Mouse (Mus musculus): ENCODE measurements around the gene Gm13279. TPM values are rescaled to one million over a fixed set of nuclear protein-coding genes. Genes with fewer than 3 reads are reported as not detected.
"Not testable (repeated sequence)": the region's sequence is repeated elsewhere in the genome, so short reads cannot be mapped to it uniquely, and the experiment has no call there.

Gene Gm13279
- not detected in 2 replicates for total RNA-seq (2017)

DNA sequence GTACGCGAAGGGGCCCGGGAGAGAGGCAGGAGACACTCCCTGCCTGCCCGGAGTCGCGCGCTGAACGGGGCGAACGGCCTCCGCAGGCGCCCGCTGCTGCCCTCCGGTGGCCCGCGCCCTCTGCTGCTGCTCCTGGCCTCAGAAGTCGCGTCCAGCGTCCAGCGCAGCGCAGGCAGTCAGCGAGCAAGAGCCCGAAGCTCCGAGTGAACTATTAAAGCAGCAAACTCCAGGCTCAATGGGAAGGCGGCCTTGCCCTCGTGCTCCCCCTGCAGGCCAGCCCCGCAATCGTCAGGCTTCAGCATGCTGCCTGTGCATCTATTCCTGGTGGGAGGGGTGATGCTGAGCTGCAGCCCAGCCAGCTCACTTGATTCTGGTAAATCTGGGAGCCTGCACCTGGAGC, at the start of gene Gm13279:
Gm13279 (plus strand) TSS at position 301 of the 400 bp plus-strand sequence.
- not testable (repeated sequence) for ATAC-seq (replicated peaks in 1 of 2; ENCODE audit: insufficient read depth in 1 of 2, low FRiP score in 2 of 2, low TSS enrichment in 1 of 2, low read depth in 1 of 2, poor library complexity in 2 of 2, severe bottlenecking in 2 of 2)

DNA sequence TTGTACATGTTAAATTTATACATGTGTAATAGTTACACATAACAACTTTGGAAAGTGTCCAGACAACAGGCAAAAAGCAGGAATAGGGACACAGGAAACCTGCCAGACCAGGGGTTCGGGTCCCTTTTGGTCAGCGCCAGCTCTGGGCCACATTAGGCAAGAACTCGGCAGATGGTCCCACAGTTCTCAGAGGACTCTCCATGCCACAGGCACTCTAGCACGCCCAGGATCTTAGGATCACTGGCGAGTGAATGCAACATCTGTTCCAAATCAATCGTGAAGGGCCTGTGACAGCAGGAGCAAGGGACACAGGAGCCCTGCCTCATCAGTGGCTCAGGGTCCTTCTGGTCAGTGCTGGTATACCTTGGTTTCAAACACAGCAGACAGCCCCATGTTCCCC, 47.3 kb upstream of the Gm13279 start:
- no peak for ATAC-seq (replicated peaks in 1 of 2; ENCODE audit: insufficient read depth in 1 of 2, low FRiP score in 2 of 2, low TSS enrichment in 1 of 2, low read depth in 1 of 2, poor library complexity in 2 of 2, severe bottlenecking in 2 of 2)

DNA sequence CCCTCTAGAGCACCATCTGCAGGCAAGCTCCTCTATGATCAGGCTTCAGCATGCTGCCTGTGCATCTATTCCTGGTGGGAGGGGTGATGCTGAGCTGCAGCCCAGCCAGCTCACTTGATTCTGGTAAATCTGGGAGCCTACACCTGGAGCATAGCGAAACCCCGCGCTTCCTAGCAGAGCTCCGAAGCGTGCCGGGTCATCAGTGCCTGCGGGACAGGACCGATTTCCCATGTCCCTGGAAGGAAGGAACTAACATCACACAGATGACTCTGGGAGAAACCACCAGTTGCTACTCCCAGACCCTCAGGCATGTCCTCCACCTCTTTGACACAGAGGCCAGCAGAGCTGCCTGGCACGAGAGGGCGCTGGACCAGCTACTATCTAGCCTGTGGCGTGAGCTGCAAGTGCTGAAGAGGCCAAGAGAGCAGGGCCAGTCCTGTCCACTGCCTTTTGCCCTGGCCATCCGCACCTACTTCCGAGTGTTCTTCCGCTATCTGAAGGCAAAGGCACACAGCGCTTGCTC, 42.3 kb upstream of the Gm13279 start, which contains the start of gene Gm13271:
Gm13271 (plus strand) TSS at position 51 of the 523 bp plus-strand sequence.
- ATAC-seq (replicated peaks in 1 of 2; ENCODE audit: insufficient read depth in 1 of 2, low FRiP score in 2 of 2, low TSS enrichment in 1 of 2, low read depth in 1 of 2, poor library complexity in 2 of 2, severe bottlenecking in 2 of 2), result not testable (repeated sequence)

DNA sequence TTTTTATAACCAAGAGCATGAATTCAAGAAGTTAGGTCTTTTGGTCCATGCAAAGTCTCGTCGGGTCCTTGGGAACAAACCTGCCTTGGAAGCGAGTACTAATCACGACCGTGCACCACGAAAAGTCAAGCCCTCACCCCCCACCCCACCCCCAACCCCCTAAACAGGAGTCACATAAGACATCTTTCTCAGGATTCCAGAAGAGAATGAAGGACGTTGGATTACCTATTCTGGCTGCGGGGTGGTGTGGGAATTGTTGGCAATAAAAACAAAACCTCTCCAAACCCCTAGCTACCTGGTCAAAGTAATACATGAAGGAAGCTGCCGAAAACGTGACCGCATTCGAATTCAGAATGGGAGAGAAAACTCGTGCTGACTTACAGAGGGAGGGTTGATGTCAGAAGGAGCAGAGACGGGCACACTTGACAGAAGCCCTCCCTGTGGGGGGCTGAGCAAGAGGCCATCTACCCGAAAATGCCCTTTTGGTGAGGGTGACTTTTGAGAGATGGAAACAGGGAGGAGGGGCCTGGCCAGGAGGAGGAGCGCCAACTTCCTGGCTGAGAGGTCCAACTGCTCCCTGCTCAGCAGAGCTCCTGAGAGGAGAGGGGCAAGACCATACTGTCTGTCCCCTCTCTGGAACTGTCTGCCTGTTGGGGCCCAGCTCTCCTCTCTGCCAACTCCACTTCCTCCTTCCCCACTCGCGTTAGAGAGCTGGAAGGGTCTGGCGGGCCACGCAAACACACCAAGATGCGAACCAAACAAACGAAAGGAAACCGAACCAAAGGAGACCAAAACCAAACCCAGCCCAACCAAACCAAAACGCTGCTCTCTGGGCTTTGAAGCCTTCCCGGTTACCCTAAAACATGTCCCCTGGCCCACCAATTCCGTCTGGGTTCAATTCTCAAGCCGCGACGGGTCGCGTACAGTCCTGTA, 40.4 kb upstream of the Gm13279 start:
- ATAC-seq (replicated peaks in 1 of 2; ENCODE audit: insufficient read depth in 1 of 2, low FRiP score in 2 of 2, low TSS enrichment in 1 of 2, low read depth in 1 of 2, poor library complexity in 2 of 2, severe bottlenecking in 2 of 2), result not testable (repeated sequence)

DNA sequence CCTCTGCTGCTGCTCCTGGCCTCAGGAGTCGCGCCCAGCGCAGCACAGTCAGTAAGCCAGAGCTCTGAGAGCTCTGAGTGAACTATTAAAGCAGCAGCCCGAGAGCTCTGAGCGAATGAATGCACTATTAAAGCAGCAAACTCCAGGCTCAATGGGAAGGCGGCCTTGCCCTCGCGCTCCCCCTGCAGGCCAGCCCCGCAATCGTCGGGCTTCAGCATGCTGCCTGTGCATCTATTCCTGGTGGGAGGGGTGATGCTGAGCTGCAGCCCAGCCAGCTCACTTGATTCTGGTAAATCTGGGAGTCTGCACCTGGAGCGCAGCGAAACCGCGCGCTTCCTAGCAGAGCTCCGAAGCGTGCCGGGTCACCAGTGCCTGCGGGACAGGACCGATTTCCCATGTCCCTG, 39.6 kb upstream of the Gm13279 start:
- ATAC-seq (replicated peaks in 1 of 2; ENCODE audit: insufficient read depth in 1 of 2, low FRiP score in 2 of 2, low TSS enrichment in 1 of 2, low read depth in 1 of 2, poor library complexity in 2 of 2, severe bottlenecking in 2 of 2), result peak; percentile 100

DNA sequence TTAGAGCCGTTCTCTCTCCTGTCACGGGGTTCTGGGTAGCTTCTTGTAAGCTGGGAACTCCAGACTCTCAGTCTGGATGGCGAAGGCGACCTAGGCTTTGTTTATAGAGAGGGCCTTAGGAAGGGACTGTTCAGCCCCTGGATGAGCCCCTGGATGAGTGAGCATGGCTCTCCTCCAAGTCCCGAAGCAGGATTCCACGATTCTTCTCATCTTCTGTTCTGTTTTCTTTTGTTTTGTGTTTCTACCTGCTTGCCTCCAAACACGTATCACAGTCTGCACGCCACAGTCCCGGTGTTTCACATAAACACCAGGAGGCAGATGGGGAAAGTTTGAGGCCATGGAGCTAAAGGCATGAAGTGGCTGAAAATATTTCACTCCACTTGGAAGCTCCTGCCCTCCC, 38.4 kb upstream of the Gm13279 start:
- not testable (repeated sequence) for ATAC-seq (replicated peaks in 1 of 2; ENCODE audit: insufficient read depth in 1 of 2, low FRiP score in 2 of 2, low TSS enrichment in 1 of 2, low read depth in 1 of 2, poor library complexity in 2 of 2, severe bottlenecking in 2 of 2)

DNA sequence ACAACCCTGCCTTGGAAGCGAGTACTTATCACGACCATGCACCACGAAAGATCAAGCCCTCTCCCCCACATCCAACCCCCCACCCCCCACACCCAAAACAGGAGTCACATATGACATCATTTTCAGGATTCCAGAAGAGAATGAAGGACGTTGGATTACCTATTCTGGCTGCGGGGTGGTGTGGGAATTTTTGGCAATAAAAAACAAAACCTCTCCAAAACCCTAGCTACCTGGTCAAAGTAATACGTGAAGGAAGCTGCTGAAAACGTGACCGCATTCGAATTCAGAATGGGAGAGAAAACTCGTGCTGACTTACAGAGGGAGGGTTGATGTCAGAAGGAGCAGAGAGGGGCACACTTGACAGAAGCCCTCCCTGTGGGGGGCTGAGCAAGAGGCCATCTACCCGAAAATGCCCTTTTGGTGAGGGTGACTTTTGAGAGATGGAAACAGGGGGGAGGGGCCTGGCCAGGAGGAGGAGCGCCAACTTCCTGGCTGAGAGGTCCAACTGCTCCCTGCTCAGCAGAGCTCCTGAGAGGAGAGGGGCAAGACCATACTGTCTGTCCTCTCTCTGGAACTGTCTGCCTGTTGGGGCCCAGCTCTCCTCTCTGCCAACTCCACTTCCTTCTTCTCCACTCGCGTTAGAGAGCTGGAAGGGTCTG, 37.5 kb upstream of the Gm13279 start, which contains the start of gene Gm13283:
Gm13283 (plus strand) TSS at position 510 of the 659 bp plus-strand sequence.
- not testable (repeated sequence) for ATAC-seq (replicated peaks in 1 of 2; ENCODE audit: insufficient read depth in 1 of 2, low FRiP score in 2 of 2, low TSS enrichment in 1 of 2, low read depth in 1 of 2, poor library complexity in 2 of 2, severe bottlenecking in 2 of 2)

DNA sequence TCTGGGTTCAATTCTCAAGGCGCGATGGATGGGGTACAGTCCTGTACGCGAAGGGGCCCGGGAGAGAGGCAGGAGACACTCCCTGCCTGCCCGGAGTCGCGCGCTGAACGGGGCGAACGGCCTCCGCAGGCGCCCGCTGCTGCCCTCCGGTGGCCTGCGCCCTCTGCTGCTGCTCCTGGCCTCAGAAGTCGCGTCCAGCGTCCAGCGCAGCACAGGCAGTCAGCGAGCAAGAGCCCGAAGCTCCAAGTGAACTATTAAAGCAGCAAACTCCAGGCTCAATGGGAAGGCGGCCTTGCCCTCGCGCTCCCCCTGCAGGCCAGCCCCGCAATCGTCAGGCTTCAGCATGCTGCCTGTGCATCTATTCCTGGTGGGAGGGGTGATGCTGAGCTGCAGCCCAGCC, 36.8 kb upstream of the Gm13279 start:
- not testable (repeated sequence) for ATAC-seq (replicated peaks in 1 of 2; ENCODE audit: insufficient read depth in 1 of 2, low FRiP score in 2 of 2, low TSS enrichment in 1 of 2, low read depth in 1 of 2, poor library complexity in 2 of 2, severe bottlenecking in 2 of 2)

DNA sequence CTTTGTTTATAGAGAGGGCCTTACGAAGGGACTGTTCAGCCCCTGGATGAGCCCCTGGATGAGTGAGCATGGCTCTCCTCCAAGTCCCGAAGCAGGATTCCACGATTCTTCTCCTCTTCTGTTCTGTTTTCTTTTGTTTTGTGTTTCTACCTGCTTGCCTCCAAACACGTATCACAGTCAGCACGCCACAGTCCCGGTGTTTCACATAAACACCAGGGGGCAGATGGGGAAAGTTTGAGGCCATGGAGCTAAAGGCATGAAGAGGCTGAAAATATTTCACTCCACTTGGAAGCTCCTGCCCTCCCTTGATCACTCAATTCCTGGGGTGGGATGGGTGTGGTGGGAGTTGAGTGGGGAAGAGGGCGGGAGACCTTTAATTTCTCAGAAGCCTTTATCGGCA, 35.4 kb upstream of the Gm13279 start:
- not testable (repeated sequence) for ATAC-seq (replicated peaks in 1 of 2; ENCODE audit: insufficient read depth in 1 of 2, low FRiP score in 2 of 2, low TSS enrichment in 1 of 2, low read depth in 1 of 2, poor library complexity in 2 of 2, severe bottlenecking in 2 of 2)

DNA sequence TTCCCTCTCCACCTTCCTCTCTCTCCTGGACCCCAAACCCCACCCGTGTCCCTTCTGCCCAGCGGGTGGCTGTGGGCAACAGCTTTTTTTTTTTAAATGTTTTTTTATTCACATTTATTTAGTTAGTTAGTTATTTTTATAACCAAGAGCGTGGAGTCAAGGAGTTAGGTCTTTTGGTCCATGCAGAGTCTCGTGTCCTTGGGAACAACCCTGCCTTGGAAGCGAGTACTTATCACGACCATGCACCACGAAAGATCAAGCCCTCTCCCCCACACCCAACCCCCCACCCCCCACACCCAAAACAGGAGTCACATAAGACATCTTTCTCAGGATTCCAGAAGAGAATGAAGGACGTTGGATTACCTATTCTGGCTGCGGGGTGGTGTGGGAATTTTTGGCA, 34.9 kb upstream of the Gm13279 start:
- ATAC-seq (replicated peaks in 1 of 2; ENCODE audit: insufficient read depth in 1 of 2, low FRiP score in 2 of 2, low TSS enrichment in 1 of 2, low read depth in 1 of 2, poor library complexity in 2 of 2, severe bottlenecking in 2 of 2), result not testable (repeated sequence)

DNA sequence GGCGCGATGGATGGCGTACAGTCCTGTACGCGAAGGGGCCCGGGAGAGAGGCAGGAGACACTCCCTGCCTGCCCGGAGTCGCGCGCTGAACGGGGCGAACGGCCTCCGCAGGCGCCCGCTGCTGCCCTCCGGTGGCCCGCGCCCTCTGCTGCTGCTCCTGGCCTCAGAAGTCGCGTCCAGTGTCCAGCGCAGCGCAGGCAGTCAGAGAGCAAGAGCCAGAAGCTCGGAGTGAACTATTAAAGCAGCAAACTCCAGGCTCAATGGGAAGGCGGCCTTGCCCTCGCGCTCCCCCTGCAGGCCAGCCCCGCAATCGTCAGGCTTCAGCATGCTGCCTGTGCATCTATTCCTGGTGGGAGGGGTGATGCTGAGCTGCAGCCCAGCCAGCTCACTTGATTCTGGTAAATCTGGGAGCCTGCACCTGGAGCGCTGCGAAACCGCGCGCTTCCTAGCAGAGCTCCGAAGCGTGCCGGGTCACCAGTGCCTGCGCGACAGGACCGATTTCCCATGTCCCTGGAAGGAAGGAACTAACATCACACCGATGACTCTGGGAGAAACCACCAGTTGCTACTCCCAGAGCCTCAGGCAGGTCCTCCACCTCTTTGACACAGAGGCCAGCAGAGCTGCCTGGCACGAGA, 33.7 kb upstream of the Gm13279 start:
- peak; percentile 73 to 85; a peak in 2 of 4 replicates for ATAC-seq (replicated peaks in 1 of 2; ENCODE audit: insufficient read depth in 1 of 2, low FRiP score in 2 of 2, low TSS enrichment in 1 of 2, low read depth in 1 of 2, poor library complexity in 2 of 2, severe bottlenecking in 2 of 2)

DNA sequence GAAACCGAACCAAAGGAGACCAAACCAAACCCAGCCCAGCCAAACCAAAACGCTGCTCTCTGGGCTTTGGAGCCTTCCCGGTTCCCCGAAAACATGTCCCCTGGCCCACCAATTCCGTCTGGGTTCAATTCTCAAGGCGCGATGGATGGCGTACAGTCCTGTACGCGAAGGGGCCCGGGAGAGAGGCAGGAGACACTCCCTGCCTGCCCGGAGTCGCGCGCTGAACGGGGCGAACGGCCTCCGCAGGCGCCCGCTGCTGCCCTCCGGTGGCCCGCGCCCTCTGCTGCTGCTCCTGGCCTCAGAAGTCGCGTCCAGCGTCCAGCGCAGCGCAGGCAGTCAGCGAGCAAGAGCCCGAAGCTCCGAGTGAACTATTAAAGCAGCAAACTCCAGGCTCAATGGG, 23.7 kb upstream of the Gm13279 start, which contains the start of gene Gm13290:
Gm13290 (plus strand) TSS at position 301 of the 400 bp plus-strand sequence.
- ATAC-seq (replicated peaks in 1 of 2; ENCODE audit: insufficient read depth in 1 of 2, low FRiP score in 2 of 2, low TSS enrichment in 1 of 2, low read depth in 1 of 2, poor library complexity in 2 of 2, severe bottlenecking in 2 of 2), result not testable (repeated sequence)

DNA sequence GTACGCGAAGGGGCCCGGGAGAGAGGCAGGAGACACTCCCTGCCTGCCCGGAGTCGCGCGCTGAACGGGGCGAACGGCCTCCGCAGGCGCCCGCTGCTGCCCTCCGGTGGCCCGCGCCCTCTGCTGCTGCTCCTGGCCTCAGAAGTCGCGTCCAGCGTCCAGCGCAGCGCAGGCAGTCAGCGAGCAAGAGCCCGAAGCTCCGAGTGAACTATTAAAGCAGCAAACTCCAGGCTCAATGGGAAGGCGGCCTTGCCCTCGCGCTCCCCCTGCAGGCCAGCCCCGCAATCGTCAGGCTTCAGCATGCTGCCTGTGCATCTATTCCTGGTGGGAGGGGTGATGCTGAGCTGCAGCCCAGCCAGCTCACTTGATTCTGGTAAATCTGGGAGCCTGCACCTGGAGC, 20.6 kb upstream of the Gm13279 start, which contains the start of gene Gm13289:
Gm13289 (plus strand) TSS at position 301 of the 400 bp plus-strand sequence.
- ATAC-seq (replicated peaks in 1 of 2; ENCODE audit: insufficient read depth in 1 of 2, low FRiP score in 2 of 2, low TSS enrichment in 1 of 2, low read depth in 1 of 2, poor library complexity in 2 of 2, severe bottlenecking in 2 of 2), result not testable (repeated sequence)

DNA sequence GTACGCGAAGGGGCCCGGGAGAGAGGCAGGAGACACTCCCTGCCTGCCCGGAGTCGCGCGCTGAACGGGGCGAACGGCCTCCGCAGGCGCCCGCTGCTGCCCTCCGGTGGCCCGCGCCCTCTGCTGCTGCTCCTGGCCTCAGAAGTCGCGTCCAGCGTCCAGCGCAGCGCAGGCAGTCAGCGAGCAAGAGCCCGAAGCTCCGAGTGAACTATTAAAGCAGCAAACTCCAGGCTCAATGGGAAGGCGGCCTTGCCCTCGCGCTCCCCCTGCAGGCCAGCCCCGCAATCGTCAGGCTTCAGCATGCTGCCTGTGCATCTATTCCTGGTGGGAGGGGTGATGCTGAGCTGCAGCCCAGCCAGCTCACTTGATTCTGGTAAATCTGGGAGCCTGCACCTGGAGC, 17.6 kb upstream of the Gm13279 start, which contains the start of gene Gm13272:
Gm13272 (plus strand) TSS at position 301 of the 400 bp plus-strand sequence.
- not testable (repeated sequence) for ATAC-seq (replicated peaks in 1 of 2; ENCODE audit: insufficient read depth in 1 of 2, low FRiP score in 2 of 2, low TSS enrichment in 1 of 2, low read depth in 1 of 2, poor library complexity in 2 of 2, severe bottlenecking in 2 of 2)

DNA sequence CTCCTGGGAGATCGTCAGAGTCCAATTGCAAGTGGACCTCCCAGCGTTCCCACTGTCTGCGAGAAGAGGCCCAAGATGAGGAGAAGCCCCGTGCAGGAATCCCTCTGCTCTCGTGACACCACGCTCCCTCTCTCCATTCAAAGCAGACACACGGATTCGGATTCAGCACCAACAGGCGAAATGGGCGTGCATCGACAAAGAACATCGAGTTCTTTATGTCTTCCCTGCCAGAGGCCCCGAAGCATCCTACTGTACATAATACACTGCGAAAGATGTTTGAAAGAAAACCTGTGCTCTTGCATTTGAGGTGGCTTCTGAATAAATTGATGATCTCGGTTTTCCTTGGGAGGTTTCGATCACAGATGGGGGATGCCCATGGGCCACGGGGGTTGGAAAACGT, 16.9 kb upstream of the Gm13279 start:
- ATAC-seq (replicated peaks in 1 of 2; ENCODE audit: insufficient read depth in 1 of 2, low FRiP score in 2 of 2, low TSS enrichment in 1 of 2, low read depth in 1 of 2, poor library complexity in 2 of 2, severe bottlenecking in 2 of 2), result not testable (repeated sequence)

DNA sequence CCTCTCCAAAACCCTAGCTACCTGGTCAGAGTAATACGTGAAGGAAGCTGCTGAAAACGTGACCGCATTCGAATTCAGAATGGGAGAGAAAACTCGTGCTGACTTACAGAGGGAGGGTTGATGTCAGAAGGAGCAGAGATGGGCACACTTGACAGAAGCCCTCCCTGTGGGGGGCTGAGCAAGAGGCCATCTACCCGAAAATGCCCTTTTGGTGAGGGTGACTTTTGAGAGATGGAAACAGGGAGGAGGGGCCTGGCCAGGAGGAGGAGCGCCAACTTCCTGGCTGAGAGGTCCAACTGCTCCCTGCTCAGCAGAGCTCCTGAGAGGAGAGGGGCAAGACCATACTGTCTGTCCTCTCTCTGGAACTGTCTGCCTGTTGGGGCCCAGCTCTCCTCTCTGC, 15.4 kb upstream of the Gm13279 start, which contains the start of gene Ifnz:
Ifnz (plus strand) TSS at position 301 of the 400 bp plus-strand sequence.
- not testable (repeated sequence) for ATAC-seq (replicated peaks in 1 of 2; ENCODE audit: insufficient read depth in 1 of 2, low FRiP score in 2 of 2, low TSS enrichment in 1 of 2, low read depth in 1 of 2, poor library complexity in 2 of 2, severe bottlenecking in 2 of 2)

DNA sequence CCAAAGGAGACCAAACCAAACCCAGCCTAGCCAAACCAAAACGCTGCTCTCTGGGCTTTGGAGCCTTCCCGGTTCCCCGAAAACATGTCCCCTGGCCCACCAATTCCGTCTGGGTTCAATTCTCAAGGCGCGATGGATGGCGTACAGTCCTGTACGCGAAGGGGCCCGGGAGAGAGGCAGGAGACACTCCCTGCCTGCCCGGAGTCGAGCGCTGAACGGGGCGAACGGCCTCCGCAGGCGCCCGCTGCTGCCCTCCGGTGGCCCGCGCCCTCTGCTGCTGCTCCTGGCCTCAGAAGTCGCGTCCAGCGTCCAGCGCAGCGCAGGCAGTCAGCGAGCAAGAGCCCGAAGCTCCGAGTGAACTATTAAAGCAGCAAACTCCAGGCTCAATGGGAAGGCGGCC, 14.9 kb upstream of the Gm13279 start:
- not testable (repeated sequence) for ATAC-seq (replicated peaks in 1 of 2; ENCODE audit: insufficient read depth in 1 of 2, low FRiP score in 2 of 2, low TSS enrichment in 1 of 2, low read depth in 1 of 2, poor library complexity in 2 of 2, severe bottlenecking in 2 of 2)

Measured in hematopoietic stem cell, adult 5-6 weeks (primary cell).